Mouse (Mus musculus) liver, embryonic 15.5 days (tissue): Measurements from ENCODE around the gene Kidins220. TPM values are rescaled to one million over a fixed set of nuclear protein-coding genes. Genes with fewer than 3 reads are reported as not detected.

Experiments
- ATAC-seq: fragments of 200-750 bp; cut with Nextera tagmentation; 2 replicates; pipeline ENCODE4 v1.8.0; 2017; ENCODE audit warnings: moderate number of reproducible peaks, mild to moderate bottlenecking, moderate library complexity; ENCODE audit not compliant: insufficient read depth
- H3K27ac ChIP-seq: fragments of 300-500 bp; sonication (generic); replicated peaks from 2 replicates; pipeline ENCODE4 v1.5.1; 2015; ENCODE audit warnings: mild to moderate bottlenecking, inconsistent platforms
- H3K27me3 ChIP-seq: fragments of 300-500 bp; sonication (generic); 2 replicates; pipeline ENCODE4 v1.6.1; 2015; ENCODE audit warnings: mild to moderate bottlenecking, inconsistent platforms
- H3K36me3 ChIP-seq: fragments of 300-500 bp; sonication (generic); replicated peaks from 2 replicates; pipeline ENCODE4 v1.6.1; 2015; ENCODE audit warnings: moderate library complexity, mild to moderate bottlenecking, inconsistent platforms
- H3K4me1 ChIP-seq: fragments of 300-500 bp; sonication (generic); replicated peaks from 2 replicates; pipeline ENCODE4 v1.6.1; 2015; ENCODE audit warnings: inconsistent platforms
- H3K4me2 ChIP-seq: fragments of 300-500 bp; sonication (generic); 2 replicates; pipeline ENCODE4 v1.6.1; 2015; ENCODE audit warnings: moderate library complexity, mild to moderate bottlenecking, inconsistent platforms
- H3K4me3 ChIP-seq: fragments of 300-500 bp; sonication (generic); replicated peaks from 2 replicates; pipeline ENCODE4 v1.5.1; 2015; ENCODE audit warnings: mild to moderate bottlenecking, inconsistent platforms
- H3K9ac ChIP-seq: fragments of 300-500 bp; sonication (generic); 2 replicates; pipeline ENCODE4 v1.6.1; 2015; ENCODE audit warnings: moderate library complexity, mild to moderate bottlenecking, inconsistent platforms
- H3K9me3 ChIP-seq: fragments of 300-500 bp; sonication (generic); replicated peaks from 2 replicates; pipeline ENCODE4 v1.6.1; 2016; ENCODE audit warnings: inconsistent platforms
- WGBS: fragments of 180-500 bp; shearing (Covaris S2); methylation state at CpG from one replicate; pipeline ENCODE4 v1.1.7; 2015; ENCODE audit warnings: mixed read lengths; ENCODE audit not compliant: insufficient replicate concordance; 5-methylcytosine and 5-hydroxymethylcytosine counted together
- polyA plus RNA-seq: library from polyadenylated mRNA; unstranded; fragments of >200 nt; fragmentation: Nextera tagmentation; extraction: Ambion mirVana; gene quantifications from 2 replicates; pipeline ENCODE4 v1.2.1, GENCODE M21; 2015

Gene Kidins220
- polyA plus RNA-seq, 1 experiment from 2014 or later = 7.1 TPM

DNA sequence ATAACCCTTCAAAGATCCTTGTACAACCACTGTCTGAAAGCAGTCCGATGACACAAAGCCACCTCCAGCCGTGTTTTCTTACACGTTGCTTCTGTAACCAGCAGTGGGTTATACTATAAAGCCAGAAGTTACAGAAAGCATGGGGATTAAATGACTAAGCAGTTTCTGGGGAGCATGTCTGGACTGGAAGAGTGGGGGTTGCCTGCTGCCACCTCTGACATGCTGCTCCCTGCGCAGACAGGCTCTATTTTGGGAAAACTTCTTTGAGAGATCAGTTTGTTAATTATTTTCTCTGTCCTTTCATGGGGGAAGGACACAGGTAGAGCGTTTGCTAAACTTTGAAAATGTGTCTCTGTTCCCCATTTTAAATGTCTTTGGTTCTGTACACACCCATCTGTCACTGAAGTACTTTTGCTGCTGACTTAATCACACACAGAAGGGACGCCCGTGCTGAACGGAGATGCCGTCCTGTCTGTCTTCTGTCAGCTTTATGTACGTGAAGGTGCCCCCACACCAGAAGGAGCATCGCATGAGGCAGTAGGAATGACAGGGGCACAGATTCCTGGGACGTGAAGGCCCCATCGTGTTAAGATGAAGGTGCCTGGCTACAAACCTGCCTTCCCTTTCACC lies 11.2 kb upstream of the Kidins220 start:
- Histone ChIP-seq H3K9ac (no peak overlapping the region), H3K4me1 (peaks cover 9% of the 10 kb centered on the region), H3K27me3 (no peaks in the 10 kb centered on the region), H3K36me3 (no peaks in the 10 kb centered on the region), H3K4me2 (0 out of 2 replicates have a peak overlapping the region, but pooled peaks have one; percentile 1), H3K9me3 (no peaks in the 10 kb centered on the region), H3K27ac (no peak overlapping the region), H3K4me3 (no peak overlapping the region)
- 28% methylated on average over 13 of the region's 13 CpGs for WGBS
- ATAC-seq = no peak

DNA sequence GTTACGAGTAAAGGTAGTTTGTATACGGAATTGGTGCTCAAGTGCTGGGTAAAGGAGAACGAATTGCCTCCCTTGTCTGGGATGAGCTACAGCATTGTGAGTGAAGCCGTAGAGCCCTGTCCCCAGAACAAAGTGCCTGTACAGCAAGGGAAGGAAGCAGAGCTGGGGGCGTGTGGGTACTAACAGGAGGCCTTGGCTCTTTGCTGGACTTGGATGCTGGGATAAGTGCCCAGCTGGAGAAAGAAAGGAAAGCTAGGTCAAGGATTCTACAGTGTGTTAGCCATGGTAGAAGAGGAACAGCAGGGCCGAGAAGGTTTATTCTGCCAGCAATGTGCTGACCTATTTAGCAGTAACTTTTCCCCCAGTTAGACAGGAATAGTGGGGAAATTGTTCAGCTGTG lies 9.3 kb upstream of the Kidins220 start:
- WGBS = 74% methylated on average over 6 of the region's 6 CpGs
- Histone ChIP-seq H3K9me3 (no peaks in the 10 kb centered on the region), H3K36me3 (no peaks in the 10 kb centered on the region), H3K4me2 (no peak overlapping the region), H3K27me3 (no peaks in the 10 kb centered on the region), H3K4me3 (no peak overlapping the region), H3K4me1 (peaks cover 9% of the 10 kb centered on the region), H3K9ac (no peak overlapping the region), H3K27ac (no peak overlapping the region)
- ATAC-seq = no peak

DNA sequence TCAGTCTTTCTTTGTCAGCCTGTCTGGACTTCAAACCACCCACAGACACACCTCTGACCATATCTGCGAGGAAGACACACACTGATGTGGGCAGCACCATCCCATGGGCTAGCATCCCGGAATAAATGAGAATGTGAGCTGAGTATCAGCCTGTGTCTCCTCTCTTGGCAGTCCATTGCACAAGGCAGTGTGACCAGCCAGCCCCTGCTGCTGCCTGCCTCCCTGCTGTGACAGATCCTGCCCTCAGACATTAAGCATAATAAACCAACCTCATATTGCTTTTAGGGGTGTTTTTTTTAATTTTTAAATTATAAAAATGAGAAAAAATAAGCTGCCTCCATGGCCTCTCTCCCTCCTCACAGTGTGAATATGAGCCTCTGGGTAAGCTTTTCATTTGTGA lies 8.7 kb upstream of the Kidins220 start:
- Histone ChIP-seq H3K4me2 (no peak overlapping the region), H3K4me1 (peaks cover 9% of the 10 kb centered on the region), H3K36me3 (no peaks in the 10 kb centered on the region), H3K9ac (no peak overlapping the region), H3K27me3 (no peaks in the 10 kb centered on the region), H3K9me3 (no peaks in the 10 kb centered on the region), H3K4me3 (no peak overlapping the region), H3K27ac (no peak overlapping the region)
- 70% methylated on average over 2 of the region's 2 CpGs for WGBS
- ATAC-seq = no peak

DNA sequence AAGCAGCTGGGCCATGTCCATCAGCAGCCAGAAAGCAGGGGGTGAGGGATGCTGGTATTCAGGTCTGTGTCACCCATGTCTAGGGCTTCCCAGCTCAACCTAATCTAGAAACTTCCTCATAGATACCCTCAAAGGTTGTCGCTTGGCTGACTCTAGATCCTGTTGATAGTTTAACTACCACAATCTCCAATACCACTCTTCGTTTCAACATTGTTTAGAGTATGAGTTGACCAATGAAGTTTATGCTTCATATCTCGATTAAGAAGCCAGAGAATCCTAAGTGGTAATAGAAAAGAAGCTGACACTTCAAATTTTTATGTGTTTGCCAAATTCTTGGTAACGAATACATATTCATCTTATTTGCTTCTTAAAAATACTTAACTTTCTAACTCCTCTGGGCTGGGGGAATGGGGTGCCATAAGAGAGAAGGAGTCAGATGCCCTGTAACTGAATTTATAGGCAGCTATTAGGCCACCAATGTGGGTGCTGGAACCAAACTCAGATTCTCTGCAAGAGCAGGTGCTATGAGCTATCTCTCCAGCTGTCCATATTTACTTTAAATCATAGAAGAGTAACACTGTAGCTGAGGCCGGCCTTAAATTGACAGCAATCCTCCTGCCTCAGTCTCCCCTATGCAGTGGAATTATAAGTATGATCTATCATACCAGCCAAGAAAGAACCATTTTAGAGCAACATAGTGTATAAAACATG lies 3.1 kb upstream of the Kidins220 start:
- Histone ChIP-seq H3K4me3 (no peak overlapping the region), H3K27ac (no peak overlapping the region), H3K9ac (no peak overlapping the region), H3K4me2 (no peak overlapping the region), H3K36me3 (no peaks in the 10 kb centered on the region), H3K4me1 (peaks cover 30% of the 10 kb centered on the region), H3K27me3 (peaks cover 4% of the 10 kb centered on the region; the same call in 1 of the 2 replicates), H3K9me3 (no peaks in the 10 kb centered on the region)
- 59% methylated on average over 5 of the region's 5 CpGs for WGBS
- no peak for ATAC-seq

DNA sequence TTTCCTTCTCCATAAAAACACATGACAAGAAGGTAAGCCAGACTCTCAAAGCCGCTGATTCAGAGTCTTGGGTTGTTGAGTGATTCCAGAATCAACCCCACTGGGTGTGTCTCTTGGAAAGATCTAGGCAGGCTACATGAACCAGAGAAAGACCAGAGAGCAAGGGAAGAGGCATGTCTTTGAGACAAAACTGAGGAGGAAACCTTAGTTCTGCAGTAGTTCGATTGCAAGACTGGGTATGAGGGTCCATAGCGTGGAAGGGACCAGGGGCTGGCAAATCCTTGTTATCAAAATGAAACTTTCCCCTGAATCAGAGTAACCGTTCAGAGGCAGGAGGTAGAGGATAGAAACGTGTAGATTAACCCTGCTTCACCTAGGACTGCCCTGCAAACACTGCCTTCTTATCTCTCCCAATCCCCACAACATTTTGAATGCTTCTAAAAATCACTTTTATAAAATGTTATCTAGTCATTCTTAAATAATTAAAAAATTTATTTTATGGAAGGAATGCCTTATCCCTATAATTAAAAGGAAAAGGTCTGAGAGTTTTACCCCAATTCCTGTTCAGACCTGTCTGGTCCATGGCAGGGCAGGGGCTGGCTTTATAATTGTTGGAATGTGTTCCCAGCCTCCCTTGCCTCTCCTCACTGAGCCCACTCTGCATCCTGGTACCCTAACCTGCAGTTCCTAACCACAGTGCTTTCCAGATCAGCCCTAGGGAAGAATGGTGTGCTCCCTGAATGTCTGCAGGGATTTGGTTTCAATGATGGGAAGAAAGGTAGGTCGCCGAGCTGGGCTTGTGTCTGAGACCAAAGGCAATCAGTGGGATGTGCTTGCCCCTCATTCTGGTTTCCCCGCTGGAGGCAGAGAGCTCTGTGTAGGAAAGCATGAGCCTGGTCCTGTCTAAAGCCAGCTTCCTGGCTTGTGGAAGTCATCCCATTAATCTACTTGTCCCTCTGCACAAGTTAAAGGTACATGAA lies 2.1 kb upstream of the Kidins220 start:
- Histone ChIP-seq H3K9me3 (no peaks in the 10 kb centered on the region), H3K4me1 (peaks cover 30% of the 10 kb centered on the region), H3K36me3 (no peaks in the 10 kb centered on the region), H3K9ac (no peak overlapping the region), H3K27me3 (peaks cover 4% of the 10 kb centered on the region; the same call in 1 of the 2 replicates), H3K4me3 (no peak overlapping the region), H3K27ac (no peak overlapping the region), H3K4me2 (no peak overlapping the region)
- ATAC-seq = no peak
- 44% methylated on average over 8 of the region's 8 CpGs for WGBS

DNA sequence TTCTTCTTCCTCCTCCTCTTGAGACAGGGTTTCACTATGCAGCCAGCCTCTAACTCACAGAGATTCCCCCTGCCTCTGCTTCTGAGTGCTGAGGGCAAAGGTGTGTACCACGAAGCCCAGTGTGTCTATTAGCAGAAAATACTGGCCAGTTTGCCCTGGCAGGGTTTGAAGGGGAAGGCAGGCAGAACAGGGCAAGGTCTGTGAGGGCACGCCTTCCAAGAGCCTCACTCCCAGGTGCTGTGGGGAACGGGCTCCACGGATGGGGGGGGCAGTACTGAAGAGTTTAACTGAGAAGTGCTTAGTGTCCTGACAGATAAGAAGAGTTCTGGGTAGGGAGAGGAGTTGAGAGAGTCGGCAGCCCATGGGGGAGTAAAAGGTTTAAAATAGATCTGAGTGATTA lies 1.1 kb upstream of the Kidins220 start:
- H3K27me3 ChIP-seq = peaks cover 4% of the 10 kb centered on the region; the same call in 1 of the 2 replicates
- H3K27ac ChIP-seq = no peak overlapping the region
- peak overlapping the region; percentile 85 for H3K4me2 ChIP-seq
- 11% methylated on average over 5 of the region's 5 CpGs for WGBS
- peaks cover 30% of the 10 kb centered on the region for H3K4me1 ChIP-seq
- H3K36me3 ChIP-seq = no peaks in the 10 kb centered on the region
- 0 out of 2 replicates have a peak, but pooled peaks have one; percentile 13 for ATAC-seq
- no peak overlapping the region for H3K4me3 ChIP-seq
- no peaks in the 10 kb centered on the region for H3K9me3 ChIP-seq
- H3K9ac ChIP-seq = no peak overlapping the region

DNA sequence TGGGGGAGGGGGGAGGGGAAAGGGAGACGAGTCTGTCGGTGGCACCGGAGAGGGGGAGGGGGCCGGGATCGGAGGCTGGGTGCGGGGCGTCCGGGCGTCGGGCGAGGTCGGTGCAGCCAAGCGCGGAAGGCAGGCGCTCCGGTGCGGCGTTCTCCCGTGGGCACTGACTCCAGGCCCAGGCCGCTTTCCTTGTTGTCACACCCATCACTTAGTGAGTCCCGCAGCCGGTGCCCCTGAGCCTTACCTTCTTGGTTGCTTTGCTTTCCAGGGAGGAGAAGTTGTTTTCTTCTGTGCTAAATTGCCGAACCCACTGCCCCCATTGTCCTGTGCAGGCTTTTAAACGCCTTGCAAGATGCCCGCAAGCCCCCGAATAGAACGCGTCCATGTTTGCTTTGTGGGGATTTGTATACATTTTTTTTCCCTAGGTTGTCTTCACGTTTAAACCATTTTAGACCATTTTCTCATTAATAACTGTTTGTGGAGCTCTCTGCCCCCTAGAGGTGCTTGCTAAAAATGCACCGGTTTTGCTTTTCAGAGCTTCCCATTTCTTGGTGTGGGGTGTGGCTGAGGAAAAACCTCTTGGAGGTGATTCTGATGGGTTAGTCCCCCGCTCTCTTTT lies 499 bp downstream of the Kidins220 start:
- H3K4me1 ChIP-seq = peaks cover 34% of the 10 kb centered on the region
- peak overlapping the region; percentile 79 for H3K9ac ChIP-seq
- no peaks in the 10 kb centered on the region for H3K9me3 ChIP-seq
- peak overlapping the region; percentile 92 for H3K4me3 ChIP-seq
- peak; percentile 78 for ATAC-seq
- H3K4me2 ChIP-seq = peak overlapping the region; percentile 85
- H3K27me3 ChIP-seq = peaks cover 4% of the 10 kb centered on the region; the same call in 1 of the 2 replicates
- under 1% methylated on average over 31 of the region's 31 CpGs for WGBS
- peak overlapping the region; percentile 91 for H3K27ac ChIP-seq
- H3K36me3 ChIP-seq = no peaks in the 10 kb centered on the region

DNA sequence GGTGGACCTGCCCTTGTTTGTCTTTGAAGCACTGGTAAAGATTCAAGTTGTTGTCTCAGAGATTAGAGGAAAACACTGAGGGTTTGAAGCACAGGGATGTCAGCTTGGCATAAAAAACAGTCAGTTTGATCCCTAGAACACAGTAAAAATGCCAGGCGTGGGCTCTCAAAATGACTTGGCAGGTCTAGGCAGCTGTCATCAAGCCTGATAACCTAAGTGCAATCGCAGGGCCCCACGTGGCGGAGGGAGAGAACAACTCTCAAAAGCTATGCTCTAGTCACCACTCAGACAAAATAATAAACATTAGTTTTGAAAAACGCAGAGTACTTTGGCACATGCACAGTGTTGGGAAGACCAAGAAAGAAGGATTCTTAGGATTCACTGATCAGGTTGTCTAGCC lies 10.5 kb downstream of the Kidins220 start:
- H3K9ac ChIP-seq = no peak overlapping the region
- ATAC-seq = no peak
- H3K27me3 ChIP-seq = no peaks in the 10 kb centered on the region
- no peak overlapping the region for H3K27ac ChIP-seq
- no peak overlapping the region for H3K4me3 ChIP-seq
- WGBS = 66% methylated on average over 5 of the region's 5 CpGs
- H3K4me2 ChIP-seq = no peak overlapping the region
- H3K36me3 ChIP-seq = peaks cover 45% of the 10 kb centered on the region
- 0 out of 2 replicates have a peak, but pooled peaks cover 3% of the 10 kb centered on the region for H3K4me1 ChIP-seq
- no peaks in the 10 kb centered on the region for H3K9me3 ChIP-seq

DNA sequence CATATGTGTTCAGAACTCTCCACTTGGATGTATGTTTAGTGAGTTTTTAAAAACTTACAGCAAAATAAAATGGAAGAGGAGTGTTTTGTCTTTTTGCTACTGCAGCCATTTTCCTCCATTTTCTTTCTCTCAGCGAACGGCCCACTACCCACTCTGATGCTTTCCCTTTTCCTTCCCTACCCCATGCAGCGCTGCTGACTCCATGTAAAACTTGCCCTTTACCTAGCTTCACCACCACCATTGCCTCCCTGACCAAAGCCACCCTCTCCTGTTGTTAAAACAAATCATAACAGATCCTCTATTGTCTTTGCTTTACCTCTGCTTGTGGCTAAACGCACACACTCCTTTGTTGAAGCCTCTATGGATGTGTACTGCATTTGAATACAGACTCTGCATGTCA lies 20.6 kb downstream of the Kidins220 start:
- ATAC-seq = no peak
- WGBS = 86% methylated on average over 4 of the region's 4 CpGs
- Histone ChIP-seq H3K4me1 (no peaks in the 10 kb centered on the region), H3K4me3 (no peak overlapping the region), H3K4me2 (no peak overlapping the region), H3K9me3 (no peaks in the 10 kb centered on the region), H3K27ac (no peak overlapping the region), H3K27me3 (no peaks in the 10 kb centered on the region), H3K9ac (no peak overlapping the region), H3K36me3 (peaks cover 84% of the 10 kb centered on the region)

DNA sequence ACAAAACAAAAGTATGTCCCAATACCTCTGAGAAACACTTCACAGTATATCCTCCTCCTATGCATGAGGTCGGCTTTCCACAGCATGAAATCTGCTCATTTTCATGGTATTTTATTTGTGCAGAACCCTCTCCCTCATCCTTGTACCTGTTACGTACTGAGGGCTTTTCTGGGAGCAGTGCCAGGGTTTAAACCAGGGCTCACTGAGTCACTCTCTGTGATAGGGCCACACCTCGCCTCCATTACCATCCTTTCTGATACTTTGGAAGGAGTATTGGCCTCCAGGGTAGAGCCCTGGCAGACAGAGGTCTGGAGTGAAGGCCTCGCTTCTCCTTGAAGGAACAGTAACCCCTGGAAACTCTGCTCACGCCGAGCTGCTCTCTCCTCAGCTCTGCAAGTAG lies 30.6 kb downstream of the Kidins220 start:
- Histone ChIP-seq H3K9ac (no peak overlapping the region), H3K27me3 (no peaks in the 10 kb centered on the region), H3K4me3 (no peak overlapping the region), H3K4me2 (no peak overlapping the region), H3K36me3 (peaks cover 82% of the 10 kb centered on the region), H3K9me3 (no peaks in the 10 kb centered on the region), H3K27ac (no peak overlapping the region), H3K4me1 (peaks cover 4% of the 10 kb centered on the region; the same call in 1 of the 2 replicates)
- no peak for ATAC-seq
- 74% methylated on average over 6 of the region's 6 CpGs for WGBS
